20 mouse cellular contexts compared by ENCODE assay signal in genomic region chr12:81031579-81031978, GRCm38 (mm10). TPM values are rescaled to one million over a fixed set of nuclear protein-coding genes. Genes with fewer than 3 reads are reported as not detected.
DNase-seq lines count a peak whose midpoint lies in the region; TF ChIP-seq lines count a peak whose summit lies in the region.
"Had no signal": no experiment of that assay in that cellular context is flagged by ENCODE, and none has a peak within 500 bp of the region (broad histone marks: within the 10 kb centered on the region; RNA-seq: fewer than 3 reads in every experiment).

No protein-coding gene starts in this region.

- TF ChIP-seq POLR2A in cerebellum, adult 2 months (IDR thresholded peaks at IDR 0.05; ENCODE audit: borderline replicate concordance, insufficient read depth, low read length), result no peak

- H3K27me3 ChIP-seq in cerebellum, adult 2 months (ENCODE audit: control insufficient read depth, insufficient read depth, low read length), result no peaks in the 10 kb centered on the region

- peak; percentile 5 to 9 for DNase-seq in left cerebral cortex, postnatal 25 days (ENCODE audit: low spot score in 2 of 2)
- DNase-seq in left cerebral cortex, postnatal 36 days (ENCODE audit: low spot score in 2 of 2), result no peak
- DNase-seq in brain, adult 2 months (ENCODE audit: low read depth, low spot score), result peak; percentile 43
- peak; percentile 58 for DNase-seq in testis, postnatal 10 days (ENCODE audit: low spot score)
- no peak for DNase-seq in cerebellum, adult 2 months
- no peak for DNase-seq in kidney, postnatal 4 days
- DNase-seq in thymus, postnatal 14 days, result no peak
- DNase-seq: adrenal gland, adult 8-10 months; adrenal gland, postnatal 14 days; adrenal gland, postnatal 36 days; cerebellum, adult 11 months; cerebellum, adult 18-20 months; cerebellum, adult 9-10 months; cerebellum, postnatal 10 days; cerebellum, postnatal 25 days had no signal

- no peak overlapping the region for H3K4me3 ChIP-seq in cerebellum, adult 2 months (replicated peaks; ENCODE audit: insufficient read depth, low read depth, low read length)
- H3K4me3 ChIP-seq: embryonic facial prominence, embryonic 13.5 days; embryonic facial prominence, embryonic 15.5 days; erythroblast, embryonic 14.5 days; forebrain, embryonic 10.5 days; forebrain, embryonic 12.5 days had no signal

- WGBS in cerebellum, adult 2 months, result 61% methylated on average over 7 of the region's 7 CpGs

- H3K27ac ChIP-seq in cerebellum, adult 2 months (ENCODE audit: insufficient read depth, low read length), result no peak overlapping the region
- H3K27ac ChIP-seq: embryonic facial prominence, embryonic 13.5 days; embryonic facial prominence, embryonic 15.5 days; forebrain, embryonic 10.5 days; forebrain, embryonic 12.5 days had no signal

- no peaks in the 10 kb centered on the region; the same call in 1 of the 2 replicates for H3K4me1 ChIP-seq in cerebellum, adult 2 months (ENCODE audit: control insufficient read depth, insufficient read depth, low read length)

- no peak for TF ChIP-seq CTCF in cerebellum, adult 2 months (IDR thresholded peaks at IDR 0.05; ENCODE audit: borderline replicate concordance, insufficient read depth, low read depth, low read length)

- intact Hi-C loops in left cerebral cortex, postnatal 25 days (cut with DNase I), result no loop called here
- intact Hi-C loops in left cerebral cortex, postnatal 36 days (cut with DNase I), result no loop called here

RNA-seq across cellular contexts. Expression of gene Smoc1, which starts 5.0 kb away (rescaled TPM):
- 1 to 10 TPM; 7.3 to 9.3 TPM for total RNA-seq in left cerebral cortex, postnatal 25 days (2021)
- total RNA-seq in left cerebral cortex, postnatal 36 days (2021), result 1 to 10 TPM; 7.1 to 9.1 TPM
- 10.3 and 10.8 TPM in 2 replicates for polyA plus RNA-seq in cerebellum, adult 2 months (2012; rRNA removed)

Comparison
In these comparisons a context has a peak if more than half of its experiments do, and no peak if none do; other contexts are left out.
1. DNase-seq: peak in left cerebral cortex, postnatal 25 days (2 of 2), brain, adult 2 months (single experiment) and testis, postnatal 10 days (single experiment); none in left cerebral cortex, postnatal 36 days (0 of 2), cerebellum, adult 2 months (0 of 2), kidney, postnatal 4 days (0 of 2) and thymus, postnatal 14 days (single experiment).